Mouse (Mus musculus) gastrocnemius, postnatal 4 days (tissue): ENCODE results near the gene Miga1. TPM values are rescaled to one million over a fixed set of nuclear protein-coding genes. Genes with fewer than 3 reads are reported as not detected.

Experiments
- DNase-seq, 2 experiments: peaks; one replicate each; pipeline ENCODE4 v3.0.0; 2021 to 2022; ENCODE audit warnings: low spot score in 2 of 2, mixed read lengths in 2 of 2
- total RNA-seq, 2 experiments: library from RNA; stranded (reverse); gene quantifications; 2 replicates each; pipeline ENCODE4 v1.2.3; 2021

Miga1 gene
- total RNA-seq, 2 experiments from 2014 or later = 8.4 TPM

GRCm38 (mm10) chr3:152250487-152250886 is 89.7 kb downstream of the Miga1 start:
- DNase-seq = no peak

- no peak for DNase-seq
Observed at GRCm38 (mm10) chr3:152247708-152248107, 92.5 kb downstream of the Miga1 start.

- no peak for DNase-seq
Observed at GRCm38 (mm10) chr3:152245273-152245910, 94.8 kb downstream of the Miga1 start.

- DNase-seq = no peak
Observed at GRCm38 (mm10) chr3:152243304-152243703, 96.9 kb downstream of the Miga1 start.

GRCm38 (mm10) chr3:152241098-152241497 is 99.1 kb downstream of the Miga1 start:
- no peak for DNase-seq

GRCm38 (mm10) chr3:152239592-152239991 is 100.6 kb downstream of the Miga1 start:
- DNase-seq = no peak

- no peak for DNase-seq
Observed at GRCm38 (mm10) chr3:152238836-152239235, 101.4 kb downstream of the Miga1 start.

- DNase-seq = no peak
Observed at GRCm38 (mm10) chr3:152235805-152236204, 104.4 kb downstream of the Miga1 start.

- no peak for DNase-seq
Observed at GRCm38 (mm10) chr3:152235238-152235637, 105.0 kb downstream of the Miga1 start.

GRCm38 (mm10) chr3:152231333-152232100 is 108.7 kb downstream of the Miga1 start:
- DNase-seq = peak in 1 of 2 experiments; percentile 22

GRCm38 (mm10) chr3:152229271-152229670 is 110.9 kb downstream of the Miga1 start:
- no peak for DNase-seq

GRCm38 (mm10) chr3:152228843-152229242 is 111.4 kb downstream of the Miga1 start:
- DNase-seq = no peak

- no peak for DNase-seq
Observed at GRCm38 (mm10) chr3:152225906-152226305, 114.3 kb downstream of the Miga1 start.

GRCm38 (mm10) chr3:152224918-152225317 is 115.3 kb downstream of the Miga1 start:
- DNase-seq = no peak

Other genes starting within 250 kb of the Miga1 start
- 1 to 10 TPM in 1 of 2 experiments, under 1 TPM in 1; 0.86 to 1.4 TPM for gene Gipc2, start 174.2 kb downstream of the Miga1 start, total RNA-seq
- 10 to 100 TPM; 65.3 to 87.7 TPM for gene Dnajb4, start 130.1 kb downstream of the Miga1 start, total RNA-seq
- 100 to 1,000 TPM; 105 to 116 TPM for gene Fubp1, start 130.0 kb downstream of the Miga1 start, total RNA-seq
- 100 to 1,000 TPM; 201 to 279 TPM for gene Nexn, start 74.1 kb downstream of the Miga1 start, total RNA-seq
- gene Usp33, start 6.1 kb upstream of the Miga1 start, total RNA-seq = 10 to 100 TPM; 29.9 to 32.3 TPM
- gene Zzz3, start 55.1 kb upstream of the Miga1 start, total RNA-seq = 10 to 100 TPM; 30.1 to 35.8 TPM